Mouse (Mus musculus) bone marrow macrophage, adult 2 months (primary cell): ENCODE results near the gene Cog4.

ENCODE experiments used
- CTCF ChIP-seq: IDR thresholded peaks from 2 replicates; pipeline ENCODE4 v1.5.1; 2012; ENCODE audit warnings: low read depth, mild to moderate bottlenecking, low read length, moderate library complexity
- POLR2A ChIP-seq: IDR thresholded peaks from 2 replicates; pipeline ENCODE4 v1.6.1; 2012; ENCODE audit warnings: mild to moderate bottlenecking, low read depth, low read length, borderline replicate concordance

DNA sequence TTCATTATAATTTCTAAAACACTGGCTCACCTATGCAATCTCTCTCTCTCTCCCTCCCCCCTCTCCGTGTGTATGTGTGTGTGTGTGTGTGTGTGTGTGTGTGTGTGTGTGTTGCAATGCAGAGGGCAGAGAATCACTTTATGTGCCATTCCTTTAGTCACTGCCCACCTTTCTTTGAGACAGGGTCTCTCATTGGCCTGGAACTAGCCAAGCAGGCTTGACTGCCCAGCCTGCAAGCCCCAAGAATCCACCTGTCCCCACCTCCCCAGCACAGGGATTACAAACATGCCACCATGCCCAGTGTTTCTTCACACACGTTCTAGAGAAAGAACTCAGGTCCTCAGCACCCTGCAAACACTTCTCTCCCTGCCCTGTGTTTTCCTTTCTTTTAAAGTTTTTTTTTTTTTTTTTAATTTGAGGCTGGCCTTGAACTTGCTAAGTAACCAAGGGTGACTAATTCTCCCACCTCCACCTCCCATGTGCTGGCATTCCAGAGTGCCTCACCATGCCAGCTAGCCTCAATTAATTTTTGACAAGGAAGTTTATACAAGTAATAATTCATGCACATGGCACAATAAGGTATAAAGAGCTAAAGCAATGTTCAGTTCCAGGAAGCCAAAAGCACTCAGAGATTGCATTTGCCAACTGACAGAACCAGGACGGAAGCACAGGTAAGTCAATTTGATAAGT, 41.4 kb upstream of the Cog4 start:
- TF ChIP-seq CTCF (no peak), POLR2A (no peak)
